Mouse (Mus musculus): ENCODE results near the gene Fndc8. TPM values are rescaled to one million over a fixed set of nuclear protein-coding genes. Genes with fewer than 3 reads are reported as not detected.

Gene Fndc8
- total RNA-seq, 2 experiments from 2014 or later = not detected

- no peak for ATAC-seq (ENCODE audit: poor library complexity, severe bottlenecking)
Observed at GRCm38 (mm10) chr11:82867956-82868355, 24.0 kb upstream of the Fndc8 start.

GRCm38 (mm10) chr11:82869506-82870172 is 22.3 kb upstream of the Fndc8 start:
- no peak for ATAC-seq (ENCODE audit: poor library complexity, severe bottlenecking)

DNA sequence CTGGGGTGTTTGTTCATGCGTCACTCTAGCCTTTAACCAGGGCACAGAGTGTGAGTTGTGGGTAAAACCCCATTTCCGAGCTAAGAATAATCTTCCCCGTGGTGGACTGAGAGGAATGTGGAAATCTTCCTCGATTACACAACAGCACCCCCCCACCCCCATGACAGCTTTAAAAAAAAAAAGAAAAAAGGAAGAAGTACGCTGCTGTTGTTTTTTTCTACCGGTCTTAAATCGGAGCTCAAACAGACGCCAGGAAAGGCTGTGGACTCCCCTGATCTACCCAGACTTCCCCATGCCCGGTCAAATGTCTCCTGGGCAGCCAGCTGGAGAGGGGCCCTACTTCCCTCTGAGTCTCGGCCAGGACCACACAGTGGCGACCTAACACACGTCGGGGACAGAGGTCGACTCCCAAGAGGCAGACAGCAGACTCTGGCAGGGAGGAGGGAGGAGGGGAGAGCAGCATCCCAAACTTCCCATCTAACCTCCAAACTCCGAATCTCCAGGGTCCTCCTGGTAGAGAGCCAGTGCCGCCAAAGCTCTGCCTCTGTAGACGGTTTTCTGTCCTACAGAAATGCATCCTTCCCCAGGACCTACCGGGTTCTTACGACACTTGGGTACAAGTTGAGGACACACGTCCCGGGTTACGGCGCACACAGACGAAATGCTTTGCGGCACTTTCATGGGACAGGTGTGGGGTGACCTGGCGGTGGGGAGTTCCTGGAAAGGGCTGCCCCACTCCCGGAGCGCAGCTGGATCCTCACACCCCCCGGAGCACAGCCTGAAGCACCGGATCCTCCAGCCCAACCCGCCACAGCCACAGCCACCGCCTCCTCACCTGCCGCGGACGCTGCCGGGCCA is 21.5 kb upstream of the Fndc8 start:
- peak; percentile 70 for ATAC-seq (ENCODE audit: poor library complexity, severe bottlenecking)

GRCm38 (mm10) chr11:82871031-82871446 is 20.9 kb upstream of the Fndc8 start, which contains the start of gene Rffl:
Gene Rffl (minus strand): TSS chr11:82871210.
- ATAC-seq (ENCODE audit: poor library complexity, severe bottlenecking) = peak; percentile 79

DNA sequence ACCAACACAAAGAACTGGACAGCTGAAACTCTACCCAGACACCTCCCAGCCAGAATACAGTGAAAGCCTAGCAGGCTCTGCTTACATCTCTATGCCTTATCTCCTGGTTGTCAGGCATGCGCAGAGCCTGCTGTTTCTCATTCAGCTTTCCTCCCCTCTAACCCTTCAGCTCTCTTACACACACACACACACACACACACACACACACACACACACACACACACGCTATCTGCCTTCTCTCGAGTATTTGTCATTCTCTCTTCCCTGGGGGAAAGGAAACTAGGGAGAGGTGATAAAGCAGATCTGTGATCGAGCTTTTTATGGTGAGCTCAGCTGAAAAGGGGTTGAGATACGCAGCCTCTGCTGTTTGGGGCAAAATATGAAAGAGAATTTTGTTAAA is 17.0 kb upstream of the Fndc8 start:
- ATAC-seq (ENCODE audit: poor library complexity, severe bottlenecking) = no peak

- no peak for ATAC-seq (ENCODE audit: poor library complexity, severe bottlenecking)
Observed at GRCm38 (mm10) chr11:82875631-82876030, 16.3 kb upstream of the Fndc8 start.

DNA sequence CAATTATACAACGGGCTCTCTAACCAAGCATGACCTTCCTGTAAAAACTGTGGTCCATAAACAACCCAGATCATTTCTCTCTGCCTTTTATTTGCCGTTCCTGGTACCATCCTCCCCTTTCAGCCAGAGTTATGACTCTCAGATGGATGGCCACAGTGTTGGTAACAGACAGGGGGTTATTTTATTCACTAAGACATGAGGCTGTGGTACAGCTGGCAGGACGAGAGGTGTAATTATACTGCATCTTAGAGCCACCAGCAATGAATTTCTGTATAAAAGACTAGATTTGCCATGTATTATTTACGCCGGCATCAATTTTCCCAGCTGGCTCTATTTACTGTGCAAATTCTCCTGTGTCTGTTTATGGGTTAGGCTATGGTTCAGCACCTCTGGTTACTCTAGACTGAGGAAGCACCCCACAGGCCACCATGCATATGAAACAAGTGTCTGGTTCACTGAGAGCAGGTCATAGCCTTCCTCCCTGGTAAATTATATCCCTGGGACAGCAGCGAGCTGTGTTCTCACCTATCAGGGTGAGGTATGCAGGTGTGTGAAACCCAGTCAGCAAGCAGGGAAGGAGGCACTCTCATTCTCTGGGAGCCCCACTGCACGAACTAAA is 14.1 kb upstream of the Fndc8 start:
- no peak for ATAC-seq (ENCODE audit: poor library complexity, severe bottlenecking)

GRCm38 (mm10) chr11:82883180-82883579 is 8.7 kb upstream of the Fndc8 start:
- ATAC-seq (ENCODE audit: poor library complexity, severe bottlenecking) = no peak

DNA sequence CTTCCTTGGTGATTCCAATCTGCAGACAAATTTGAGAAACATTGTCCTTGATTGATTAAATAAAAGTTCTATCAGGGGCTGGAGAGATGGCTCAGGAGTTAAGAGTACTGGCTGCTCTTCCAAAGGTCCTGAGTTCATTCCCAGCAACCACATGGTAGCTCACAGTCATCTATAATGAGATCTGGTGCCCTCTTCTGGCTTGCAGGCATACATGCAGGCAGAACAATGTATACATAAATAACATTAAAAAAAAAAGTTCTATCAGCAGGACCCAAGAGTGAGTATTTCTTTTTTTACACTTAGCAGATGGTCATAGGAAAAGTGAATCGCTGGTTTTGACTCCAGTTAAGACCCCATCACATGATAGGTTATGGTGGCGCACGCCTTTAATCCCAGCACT is 5.4 kb upstream of the Fndc8 start:
- ATAC-seq (ENCODE audit: poor library complexity, severe bottlenecking) = no peak

DNA sequence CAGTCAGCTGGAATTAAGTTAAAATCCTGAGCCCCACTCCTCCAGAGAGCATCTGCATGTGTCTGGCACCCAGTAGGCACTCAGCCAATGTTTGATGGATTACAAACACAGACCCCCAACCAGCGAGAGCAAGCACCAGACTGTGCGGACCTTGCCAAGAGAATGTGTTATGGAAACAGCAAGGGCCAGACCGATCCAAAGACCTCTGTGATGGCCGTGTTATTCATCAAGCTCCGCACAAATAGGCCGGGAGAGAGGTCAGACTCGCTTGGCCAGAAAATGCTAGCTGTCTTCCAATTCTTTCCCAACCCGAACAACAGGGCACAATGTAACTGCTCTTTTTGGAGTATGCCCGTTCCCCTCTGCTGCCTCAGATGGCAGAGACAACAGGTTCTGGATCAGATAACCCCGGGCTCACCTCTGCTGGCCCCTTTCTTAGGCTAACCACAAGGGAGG is 3.4 kb upstream of the Fndc8 start:
- no peak for ATAC-seq (ENCODE audit: poor library complexity, severe bottlenecking)

DNA sequence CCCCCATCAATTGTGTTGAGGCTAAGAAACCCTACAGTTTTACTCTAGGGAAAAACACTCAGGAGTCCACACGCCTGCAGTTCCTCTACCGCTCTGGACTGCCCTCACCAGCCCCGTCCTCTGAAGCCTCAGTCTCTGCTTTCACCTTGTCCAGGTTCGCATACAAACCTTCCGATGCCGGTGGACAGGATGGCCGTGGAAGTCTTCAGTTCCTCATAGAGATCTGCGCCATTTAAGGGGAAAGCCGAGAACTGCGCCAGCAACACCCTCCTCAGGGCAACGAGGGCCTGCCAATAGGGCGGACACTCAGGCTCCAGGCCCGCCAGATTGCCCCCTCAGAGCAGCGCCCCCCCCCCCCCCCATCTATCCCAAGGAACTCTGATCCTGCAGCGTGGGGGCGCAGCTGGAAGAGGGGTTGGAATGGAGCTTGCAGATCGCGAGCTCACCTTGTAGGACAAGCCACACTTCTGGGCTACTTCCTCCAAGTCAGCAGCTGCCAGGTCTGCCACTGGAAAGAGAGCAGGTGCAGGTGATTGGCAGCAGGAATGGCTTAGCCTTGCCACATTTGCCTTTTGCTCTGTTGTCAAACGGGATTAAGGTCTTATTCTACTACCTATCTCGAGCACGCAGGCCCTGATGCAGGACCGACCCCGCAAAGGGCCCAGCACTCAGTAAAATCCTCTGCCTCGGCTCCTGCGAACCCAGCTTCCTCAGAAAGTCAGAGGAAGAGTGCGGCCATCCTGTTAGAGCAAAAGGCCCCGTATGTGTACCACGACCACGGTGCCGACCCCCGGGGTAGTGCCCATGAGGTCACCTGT is 2.2 kb upstream of the Fndc8 start:
- ATAC-seq (ENCODE audit: poor library complexity, severe bottlenecking) = peak; percentile 43

DNA sequence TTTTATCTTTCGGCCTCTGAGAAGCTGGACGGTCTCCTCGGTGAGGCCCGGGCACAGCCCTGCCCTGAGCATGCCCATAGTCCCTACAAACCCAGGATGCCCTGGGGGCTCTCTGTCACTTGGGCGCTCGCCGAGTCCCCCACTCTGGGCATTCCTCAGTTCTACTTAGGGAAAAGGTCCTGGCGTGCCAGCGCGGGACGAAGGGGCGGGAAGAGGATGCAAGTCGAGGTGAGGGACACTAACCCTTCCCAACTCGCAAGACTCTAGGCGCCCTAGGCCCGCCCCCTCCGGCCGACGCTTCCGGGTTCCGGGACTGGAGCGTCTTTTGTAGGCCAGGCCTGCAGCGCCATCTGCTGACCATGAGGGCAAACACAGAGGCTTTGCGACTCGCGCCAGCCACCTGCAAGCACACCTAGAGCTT is 1.6 kb upstream of the Fndc8 start, which contains the start of gene Rad51d:
Gene Rad51d, minus strand, starts transcription at position 273 of the 421 bp plus-strand sequence.
- peak; percentile 98 for ATAC-seq (ENCODE audit: poor library complexity, severe bottlenecking)

DNA sequence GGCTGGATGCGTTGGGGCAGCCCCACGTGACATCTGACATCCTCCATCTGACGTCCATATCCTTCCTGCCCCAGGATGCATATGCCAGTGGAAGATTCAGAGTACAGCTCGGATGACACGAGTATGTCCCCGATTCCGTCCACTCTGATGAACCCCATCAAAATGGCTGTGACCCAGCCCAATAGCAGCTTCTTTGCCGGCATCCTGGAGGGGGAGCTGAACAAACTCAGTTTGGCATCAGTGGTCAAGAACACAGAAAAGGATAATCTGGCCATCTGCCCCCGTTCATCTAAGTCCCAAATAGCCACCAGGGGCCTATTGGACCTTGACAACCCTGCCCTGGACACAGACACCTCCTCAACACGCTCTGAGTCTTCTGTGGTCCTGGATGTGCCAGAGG is 5.6 kb downstream of the Fndc8 start:
- no peak for ATAC-seq (ENCODE audit: poor library complexity, severe bottlenecking)

GRCm38 (mm10) chr11:82899720-82900119 is 7.8 kb downstream of the Fndc8 start:
- ATAC-seq (ENCODE audit: poor library complexity, severe bottlenecking) = peak; percentile 38; the same call in 1 of the 2 replicates

DNA sequence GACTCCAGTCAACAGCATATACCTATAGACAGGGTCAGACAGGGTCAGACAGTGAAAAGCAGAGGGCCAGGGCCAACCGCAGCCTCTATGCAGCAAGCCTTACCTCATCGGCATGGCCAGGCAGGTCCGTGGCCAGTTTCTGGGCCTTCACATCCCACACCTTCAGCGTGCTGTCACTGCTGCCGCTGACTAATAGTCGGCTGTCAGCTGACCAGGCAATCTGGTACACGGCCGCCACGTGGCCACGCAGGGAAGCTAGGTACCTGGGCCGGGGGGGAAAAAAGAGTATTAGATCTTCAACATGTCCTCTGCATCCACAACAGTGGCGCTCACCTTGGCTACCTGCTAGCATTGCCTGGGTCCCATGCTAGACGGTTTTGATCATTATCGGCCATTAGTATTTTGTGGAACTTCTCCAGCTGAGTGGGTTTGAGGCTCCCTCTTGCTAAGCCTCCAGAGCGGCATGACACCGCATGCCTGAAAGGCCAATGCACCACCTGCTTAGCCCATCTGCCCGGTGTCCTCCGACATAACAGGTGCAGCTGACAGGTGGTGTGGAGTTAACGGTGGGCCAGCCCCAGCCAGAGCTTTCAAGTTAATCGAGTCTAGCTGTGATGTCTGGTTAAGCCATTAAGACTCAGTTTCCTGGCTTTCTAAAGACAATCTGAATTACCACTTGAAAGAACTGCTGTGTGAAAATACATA is 9.8 kb downstream of the Fndc8 start:
- ATAC-seq (ENCODE audit: poor library complexity, severe bottlenecking) = no peak

DNA sequence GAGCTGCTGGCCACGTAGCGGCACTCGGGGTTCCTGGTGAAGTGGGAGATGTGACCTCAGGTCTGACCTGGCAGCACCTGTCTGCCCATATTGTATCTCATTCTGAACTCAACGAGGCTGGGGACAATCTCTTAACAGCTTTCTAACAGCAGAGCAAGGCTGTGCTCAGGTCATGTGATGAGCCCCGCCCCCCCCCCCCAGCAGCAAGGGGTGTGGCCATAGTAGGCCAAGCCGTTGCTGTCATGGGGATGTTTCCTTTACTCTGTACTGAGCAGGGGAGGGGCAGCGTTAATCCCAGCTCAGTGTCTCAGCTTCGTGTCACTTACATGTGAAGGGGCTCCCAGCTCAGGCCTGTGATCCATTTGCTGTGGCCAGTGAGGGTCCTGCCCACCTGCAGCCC is 13.0 kb downstream of the Fndc8 start:
- ATAC-seq (ENCODE audit: poor library complexity, severe bottlenecking) = no peak

DNA sequence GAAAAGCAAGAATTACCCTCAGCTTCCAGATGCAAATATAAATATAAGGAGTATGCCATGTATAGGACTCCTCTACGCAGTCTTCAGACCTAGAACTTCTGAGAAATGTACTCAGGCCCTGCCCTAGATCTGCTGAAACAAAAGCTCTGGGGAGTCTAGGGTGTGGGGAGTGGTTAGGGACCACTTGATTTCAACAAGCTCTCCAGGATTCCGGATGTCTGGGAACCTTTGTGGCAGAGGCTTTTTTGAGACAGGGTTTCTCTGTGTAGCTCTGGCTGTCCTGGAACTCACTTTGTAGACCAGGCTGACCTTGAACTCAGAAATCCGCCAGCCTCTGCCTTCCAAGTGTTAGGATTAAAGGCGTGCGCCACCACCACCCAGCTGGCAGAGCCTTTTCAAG is 13.9 kb downstream of the Fndc8 start:
- no peak for ATAC-seq (ENCODE audit: poor library complexity, severe bottlenecking)

- ATAC-seq (ENCODE audit: poor library complexity, severe bottlenecking) = peak; percentile 100
Observed at GRCm38 (mm10) chr11:82907651-82908607, 16.0 kb downstream of the Fndc8 start, which contains the start of gene Nle1. Gene Nle1 (minus strand): TSS chr11:82908411.

- ATAC-seq (ENCODE audit: poor library complexity, severe bottlenecking) = no peak
Observed at GRCm38 (mm10) chr11:82908608-82908989, 16.7 kb downstream of the Fndc8 start.

Measured in megakaryocyte, adult 5-6 weeks (primary cell).